Mouse (Mus musculus) megakaryocyte-erythroid progenitor cell, adult 5-6 weeks (primary cell): ENCODE data around the gene Ipcef1. TPM values are rescaled to one million over a fixed set of nuclear protein-coding genes. Genes with fewer than 3 reads are reported as not detected.

Experiments
- total RNA-seq, 2 experiments: library from RNA; stranded (forward) in 1 of 2; stranded (reverse) in 1 of 2; fragments of 200-1000, 215-1000 nt in 1 of 2; fragments of >200 nt in 1 of 2; fragmentation: Nextera tagmentation in 1 of 2; gene quantifications; 2 replicates each; pipeline ENCODE4 v1.2.3; 2014 to 2017

Ipcef1 gene
- total RNA-seq, 2 experiments from 2014 or later = 2.5 to 6.4 TPM

Other genes starting within 250 kb of the Ipcef1 start
- 9.3 and 9.6 TPM in 2 replicates for gene Cnksr3, start 159.8 kb upstream of the Ipcef1 start, total RNA-seq (2014; fragmentation: Nextera tagmentation)
- 6.7 and 7.1 TPM in 2 replicates for gene Cnksr3, start 159.8 kb upstream of the Ipcef1 start, total RNA-seq (2017)